Mouse (Mus musculus): ENCODE measurements around the gene Gm44973.

GRCm38 (mm10) chr7:5037026-5037425, 21.7 kb downstream of the Gm44973 start:
- no peak for TF ChIP-seq POLR2A (IDR thresholded peaks at IDR 0.05; ENCODE audit: low read depth, low read length)
- no peak for TF ChIP-seq CTCF (IDR thresholded peaks at IDR 0.05; ENCODE audit: extremely low read depth, insufficient read depth, insufficient read length, insufficient replicate concordance)

All from spleen, adult 2 months (tissue).